Mouse (Mus musculus) 416B (cell line): ENCODE results near the gene Hip1.
A peak's percentile ranks its signal among the peaks of the same experiment; 100 is the strongest.

Source experiments
- DNase-seq: peaks from one replicate; pipeline ENCODE4 v3.0.0; 2011; ENCODE audit warnings: low read depth

Gene Hip1

GRCm38 (mm10) chr5:135544865-135545797, at the start of gene Hip1:
Gene Hip1 (minus strand): TSS chr5:135545120.
- peak; percentile 100 for DNase-seq

GRCm38 (mm10) chr5:135589996-135590784, 45.3 kb upstream of the Hip1 start:
- no peak for DNase-seq

- DNase-seq = peak; percentile 23
Observed at GRCm38 (mm10) chr5:135587764-135588163, 42.8 kb upstream of the Hip1 start.

- DNase-seq = no peak
Observed at GRCm38 (mm10) chr5:135585691-135586090, 40.8 kb upstream of the Hip1 start.

GRCm38 (mm10) chr5:135582330-135582729, 37.4 kb upstream of the Hip1 start:
- no peak for DNase-seq

- DNase-seq = peak; percentile 22
Observed at GRCm38 (mm10) chr5:135579331-135579751, 34.4 kb upstream of the Hip1 start.

GRCm38 (mm10) chr5:135576055-135576454, 31.1 kb upstream of the Hip1 start:
- DNase-seq = no peak

- peak; percentile 85 for DNase-seq
Observed at GRCm38 (mm10) chr5:135573006-135573405, 28.1 kb upstream of the Hip1 start, which contains the start of gene Ccl24. Gene Ccl24 (minus strand): TSS chr5:135573049.

GRCm38 (mm10) chr5:135568698-135569097, 23.8 kb upstream of the Hip1 start:
- DNase-seq = peak; percentile 52

- no peak for DNase-seq
Observed at GRCm38 (mm10) chr5:135567556-135568265, 22.8 kb upstream of the Hip1 start.

GRCm38 (mm10) chr5:135563469-135563868, 18.5 kb upstream of the Hip1 start, which contains the start of gene Ccl26:
Gene Ccl26 (minus strand): TSS chr5:135563569.
- no peak for DNase-seq

GRCm38 (mm10) chr5:135557671-135558070, 12.8 kb upstream of the Hip1 start:
- no peak for DNase-seq

- no peak for DNase-seq
Observed at GRCm38 (mm10) chr5:135557051-135557450, 12.1 kb upstream of the Hip1 start.

GRCm38 (mm10) chr5:135556259-135556658, 11.3 kb upstream of the Hip1 start:
- no peak for DNase-seq

GRCm38 (mm10) chr5:135551591-135551990, 6.7 kb upstream of the Hip1 start:
- peak; percentile 72 for DNase-seq

GRCm38 (mm10) chr5:135550910-135551309, 6.0 kb upstream of the Hip1 start:
- peak; percentile 78 for DNase-seq

- DNase-seq = no peak
Observed at GRCm38 (mm10) chr5:135547990-135548389, 3.1 kb upstream of the Hip1 start.

GRCm38 (mm10) chr5:135544032-135544558, 825 bp downstream of the Hip1 start:
- DNase-seq = peak; percentile 56

GRCm38 (mm10) chr5:135537794-135538214, 7.1 kb downstream of the Hip1 start:
- DNase-seq = peak; percentile 96

- DNase-seq = peak; percentile 99
Observed at GRCm38 (mm10) chr5:135537326-135537725, 7.6 kb downstream of the Hip1 start.

GRCm38 (mm10) chr5:135535867-135536266, 9.1 kb downstream of the Hip1 start:
- peak; percentile 53 for DNase-seq

- DNase-seq = no peak
Observed at GRCm38 (mm10) chr5:135533431-135533830, 11.5 kb downstream of the Hip1 start.
